Mouse (Mus musculus): ENCODE measurements around the gene Nlgn3. TPM values are rescaled to one million over a fixed set of nuclear protein-coding genes. Genes with fewer than 3 reads are reported as not detected.
A peak's percentile ranks its signal among the peaks of the same experiment; 100 is the strongest.
"Not testable (repeated sequence)": the region's sequence is repeated elsewhere in the genome, so short reads cannot be mapped to it uniquely, and the experiment has no call there.

Gene Nlgn3
- polyA plus RNA-seq, 1 experiment from 2014 or later: 55.3 TPM

DNA sequence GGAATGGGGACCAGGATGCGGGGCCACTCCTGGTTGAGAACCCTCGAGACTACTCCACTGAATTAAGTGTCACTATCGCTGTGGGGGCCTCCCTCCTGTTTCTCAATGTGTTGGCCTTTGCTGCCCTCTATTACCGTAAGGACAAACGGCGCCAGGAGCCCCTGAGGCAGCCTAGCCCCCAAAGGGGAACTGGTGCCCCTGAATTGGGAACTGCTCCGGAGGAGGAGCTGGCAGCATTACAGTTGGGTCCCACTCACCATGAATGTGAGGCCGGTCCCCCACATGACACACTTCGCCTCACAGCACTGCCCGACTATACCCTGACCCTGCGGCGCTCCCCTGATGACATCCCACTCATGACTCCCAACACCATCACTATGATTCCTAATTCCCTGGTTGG, 20.8 kb downstream of the Nlgn3 start:
- no peak overlapping the region for H3K27ac ChIP-seq (ENCODE audit: low read depth, low read length)
- WGBS: 91% methylated on average over 12 of the region's 12 CpGs
- no peak overlapping the region for H3K4me3 ChIP-seq (ENCODE audit: low read depth, low read length)
- no peaks in the 10 kb centered on the region for H3K4me1 ChIP-seq (ENCODE audit: control insufficient read depth, insufficient read depth, low read length)
- H3K9ac ChIP-seq (ENCODE audit: low read length): no peak overlapping the region
- no peaks in the 10 kb centered on the region for H3K9me3 ChIP-seq (replicated peaks; ENCODE audit: control insufficient read depth, low read length)
- no peak for DNase-seq (ENCODE audit: low spot score)
- peaks cover 25% of the 10 kb centered on the region; the same call in 1 of the 2 replicates for H3K36me3 ChIP-seq (ENCODE audit: control insufficient read depth, insufficient read depth, low read length)
- H3K4me2 ChIP-seq (ENCODE audit: low read length): no peak overlapping the region
- H3K27me3 ChIP-seq (replicated peaks; ENCODE audit: control insufficient read depth, insufficient read depth, low read length): no peaks in the 10 kb centered on the region
- ATAC-seq: no peak

DNA sequence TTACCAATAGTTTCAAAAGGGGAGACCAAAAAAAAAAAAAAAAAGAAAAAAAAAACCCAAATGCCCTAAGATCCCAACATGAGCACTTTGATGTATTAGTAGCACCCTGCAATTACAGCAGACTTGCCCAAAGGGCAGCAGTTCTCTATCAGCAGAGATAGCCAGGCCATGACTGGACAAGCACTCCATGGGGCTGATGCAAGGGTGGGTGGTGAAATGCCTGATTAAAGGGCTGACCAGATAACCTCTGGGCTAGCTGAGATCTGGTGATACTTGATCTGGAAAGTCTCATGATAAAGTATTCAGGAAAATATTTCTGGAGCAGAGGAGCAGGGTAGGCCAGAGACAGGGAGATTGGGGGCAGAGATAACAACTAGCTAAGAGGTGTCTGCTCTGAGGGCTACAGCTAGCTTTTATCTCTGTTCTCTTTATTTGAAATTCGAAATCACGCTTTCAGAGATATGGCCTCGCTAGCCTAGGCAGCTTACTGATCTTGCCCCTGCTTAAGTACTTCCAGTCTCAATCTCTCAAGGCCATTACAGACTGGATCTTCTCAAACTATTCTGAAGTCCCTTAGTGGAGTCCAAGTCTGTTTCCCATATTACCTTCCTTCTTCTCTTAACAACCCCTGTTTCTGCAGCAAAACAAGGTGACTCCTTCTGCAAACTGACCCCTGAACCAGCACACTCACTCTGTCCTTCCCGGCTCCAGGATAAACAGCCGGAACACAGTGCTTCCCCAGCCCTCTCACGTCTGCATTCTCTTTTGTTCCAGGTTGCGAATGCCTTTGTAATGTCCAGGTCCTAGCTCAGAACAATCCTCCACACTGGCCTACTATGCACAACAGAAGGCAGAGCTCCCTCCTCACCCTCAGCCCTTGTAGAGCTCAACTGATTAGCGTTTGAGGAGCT, 27.3 kb downstream of the Nlgn3 start:
- ATAC-seq (no peak), DNase-seq (ENCODE audit: low spot score) (no peak)
- Histone ChIP-seq H3K4me2 (ENCODE audit: low read length) (no peak overlapping the region), H3K4me3 (ENCODE audit: low read depth, low read length) (no peak overlapping the region), H3K36me3 (ENCODE audit: control insufficient read depth, insufficient read depth, low read length) (no peaks in the 10 kb centered on the region), H3K9ac (ENCODE audit: low read length) (no peak overlapping the region), H3K27ac (ENCODE audit: low read depth, low read length) (no peak overlapping the region), H3K27me3 (replicated peaks; ENCODE audit: control insufficient read depth, insufficient read depth, low read length) (no peaks in the 10 kb centered on the region), H3K9me3 (replicated peaks; ENCODE audit: control insufficient read depth, low read length) (no peaks in the 10 kb centered on the region), H3K4me1 (ENCODE audit: control insufficient read depth, insufficient read depth, low read length) (no peaks in the 10 kb centered on the region)
- 66% methylated on average over 8 of the region's 8 CpGs for WGBS

DNA sequence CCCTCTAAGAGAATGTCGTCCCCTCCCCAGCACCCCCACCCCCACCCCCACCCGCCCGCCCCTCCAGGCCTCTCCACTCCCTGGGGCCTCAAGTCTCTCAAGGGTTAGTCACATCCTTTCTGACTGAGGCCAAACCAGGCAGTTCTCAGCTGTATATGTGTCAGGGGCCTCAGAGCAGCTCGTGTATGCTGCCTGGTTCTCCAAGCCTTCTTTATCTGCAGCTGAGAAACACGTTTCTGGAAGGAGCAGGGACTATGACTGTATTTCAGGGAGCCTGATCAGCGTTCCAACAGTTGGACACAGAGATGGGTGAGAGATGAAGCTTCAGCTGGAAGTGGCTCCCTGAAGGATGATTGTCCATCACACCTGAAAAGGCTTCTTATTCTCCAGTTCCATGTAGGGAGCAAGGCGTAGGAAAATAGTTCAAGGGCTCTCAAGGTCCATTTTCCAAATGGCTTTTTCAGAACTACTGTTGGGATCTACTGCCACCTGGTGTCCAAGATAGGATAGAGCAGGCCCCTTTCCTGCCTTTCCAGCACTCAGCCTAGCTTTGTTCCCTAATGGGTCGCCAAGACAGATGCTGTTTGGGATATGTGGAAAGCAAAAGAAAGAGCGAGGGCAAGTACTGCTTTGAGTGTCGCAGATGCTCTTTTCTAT, 30.5 kb downstream of the Nlgn3 start:
- no peaks in the 10 kb centered on the region for H3K4me1 ChIP-seq (ENCODE audit: control insufficient read depth, insufficient read depth, low read length)
- no peaks in the 10 kb centered on the region for H3K27me3 ChIP-seq (replicated peaks; ENCODE audit: control insufficient read depth, insufficient read depth, low read length)
- 29% methylated on average over 10 of the region's 10 CpGs for WGBS
- H3K4me2 ChIP-seq (ENCODE audit: low read length): peak overlapping the region; percentile 25; the same call in 1 of the 2 replicates
- no peak overlapping the region for H3K9ac ChIP-seq (ENCODE audit: low read length)
- H3K36me3 ChIP-seq (ENCODE audit: control insufficient read depth, insufficient read depth, low read length): no peaks in the 10 kb centered on the region
- no peak overlapping the region for H3K27ac ChIP-seq (ENCODE audit: low read depth, low read length)
- no peaks in the 10 kb centered on the region for H3K9me3 ChIP-seq (replicated peaks; ENCODE audit: control insufficient read depth, low read length)
- DNase-seq (ENCODE audit: low spot score) (peak; percentile 84), ATAC-seq (no peak)
- H3K4me3 ChIP-seq (ENCODE audit: low read depth, low read length): no peak overlapping the region

DNA sequence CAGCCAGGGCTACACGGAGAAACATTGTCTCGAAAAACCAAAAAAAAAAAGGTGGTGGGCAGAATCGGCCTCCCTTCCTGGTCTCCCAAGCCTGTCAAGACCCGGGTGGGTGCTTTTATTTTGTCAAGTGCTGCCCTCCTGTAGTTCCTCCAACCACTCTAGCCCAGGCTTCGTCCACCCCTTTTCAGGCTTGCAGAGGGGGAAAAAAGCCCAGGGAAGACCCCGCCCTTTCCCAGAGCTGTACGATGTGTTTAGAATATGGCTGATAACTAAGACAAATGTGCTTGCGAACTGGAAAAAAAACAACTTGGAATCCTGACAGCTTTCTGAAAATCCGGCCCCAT, 33.0 kb downstream of the Nlgn3 start:
- H3K4me3 ChIP-seq (ENCODE audit: low read depth, low read length): peak overlapping the region; percentile 32
- WGBS: 50% methylated on average over 9 of the region's 9 CpGs
- H3K27ac ChIP-seq (ENCODE audit: low read depth, low read length): peak overlapping the region; percentile 92
- no peaks in the 10 kb centered on the region for H3K9me3 ChIP-seq (replicated peaks; ENCODE audit: control insufficient read depth, low read length)
- peak overlapping the region; percentile 52 for H3K9ac ChIP-seq (ENCODE audit: low read length)
- H3K27me3 ChIP-seq (replicated peaks; ENCODE audit: control insufficient read depth, insufficient read depth, low read length): no peaks in the 10 kb centered on the region
- H3K4me2 ChIP-seq (ENCODE audit: low read length): peak overlapping the region; percentile 49
- ATAC-seq (peak; percentile 40), DNase-seq (ENCODE audit: low spot score) (no peak)
- no peaks in the 10 kb centered on the region for H3K4me1 ChIP-seq (ENCODE audit: control insufficient read depth, insufficient read depth, low read length)
- no peaks in the 10 kb centered on the region for H3K36me3 ChIP-seq (ENCODE audit: control insufficient read depth, insufficient read depth, low read length)

DNA sequence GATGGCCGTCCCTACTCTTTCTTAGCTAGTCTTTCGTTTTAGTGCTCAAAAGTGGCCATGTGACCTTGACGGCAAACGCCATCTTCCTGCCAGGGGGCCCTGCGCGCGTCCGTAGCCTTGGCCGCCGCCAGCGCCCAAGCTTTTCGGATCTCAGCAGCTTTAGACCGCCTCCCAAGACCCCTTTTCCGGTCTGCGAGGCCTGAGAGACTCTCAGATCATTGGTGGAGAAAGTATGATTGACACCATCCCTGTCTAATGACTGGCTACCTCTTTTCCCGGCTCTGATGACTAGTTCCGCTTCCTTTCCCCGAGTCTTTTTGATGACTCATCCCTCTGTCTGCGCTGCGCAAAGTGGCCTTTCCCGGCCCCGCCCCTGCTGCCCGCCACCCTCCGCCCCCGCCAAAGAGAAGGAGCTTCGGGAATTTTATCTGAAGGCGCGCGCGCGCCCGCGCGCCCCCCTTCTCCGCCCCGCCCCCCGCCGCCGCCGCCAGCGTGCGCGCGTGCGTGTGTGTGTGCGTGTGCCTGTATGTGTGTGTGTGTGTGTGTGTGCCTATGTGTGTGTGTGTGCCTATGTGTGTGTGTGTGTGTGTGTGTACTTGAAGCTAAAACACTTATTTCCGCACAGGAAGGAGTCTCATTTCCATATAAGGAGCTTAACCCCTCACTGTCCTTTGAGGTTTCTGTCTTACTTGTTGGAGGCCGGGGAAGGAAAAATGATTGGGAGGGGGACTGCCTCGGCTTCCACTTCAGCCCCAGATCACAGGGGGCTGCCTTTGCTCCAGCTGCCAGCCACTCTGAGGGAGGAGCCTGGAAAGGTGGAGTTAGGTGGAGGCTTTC, 33.6 kb downstream of the Nlgn3 start:
- peak; percentile 97 for ATAC-seq

DNA sequence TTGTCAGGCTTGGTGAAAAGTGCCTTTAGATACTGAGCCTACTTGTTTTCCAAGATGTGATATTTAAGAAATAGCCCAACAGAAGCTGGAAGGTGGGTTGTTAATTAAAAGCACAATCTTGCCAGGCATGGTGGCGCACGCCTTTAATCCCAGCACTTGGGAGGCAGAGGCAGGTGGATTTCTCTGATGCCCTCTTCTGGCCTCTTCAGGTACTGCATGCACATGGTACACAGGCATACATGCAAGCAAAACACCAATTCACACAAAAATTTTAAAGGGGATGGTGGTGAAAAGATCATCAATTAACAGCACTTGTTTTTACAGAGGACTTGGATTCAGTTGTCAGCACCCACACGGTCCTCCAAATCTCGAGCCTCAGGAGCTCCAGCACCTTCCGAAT, 35.6 kb downstream of the Nlgn3 start:
- Histone ChIP-seq H3K9me3 (replicated peaks; ENCODE audit: control insufficient read depth, low read length) (no peaks in the 10 kb centered on the region), H3K27me3 (replicated peaks; ENCODE audit: control insufficient read depth, insufficient read depth, low read length) (no peaks in the 10 kb centered on the region), H3K4me1 (ENCODE audit: control insufficient read depth, insufficient read depth, low read length) (no peaks in the 10 kb centered on the region), H3K36me3 (ENCODE audit: control insufficient read depth, insufficient read depth, low read length) (no peaks in the 10 kb centered on the region), H3K27ac (ENCODE audit: low read depth, low read length) (no peak overlapping the region), H3K9ac (ENCODE audit: low read length) (no peak overlapping the region), H3K4me2 (ENCODE audit: low read length) (no peak overlapping the region), H3K4me3 (ENCODE audit: low read depth, low read length) (no peak overlapping the region)
- WGBS: 88% methylated on average over 5 of the region's 5 CpGs
- ATAC-seq: no peak
- DNase-seq (ENCODE audit: low spot score): no peak

More for the DNA sequence above, 33.6 kb downstream of the Nlgn3 start:
- 44% methylated on average over 49 of the region's 49 CpGs for WGBS
- no peaks in the 10 kb centered on the region for H3K4me1 ChIP-seq (ENCODE audit: control insufficient read depth, insufficient read depth, low read length)
- peak; percentile 97 for DNase-seq (ENCODE audit: low spot score)
- no peaks in the 10 kb centered on the region for H3K9me3 ChIP-seq (replicated peaks; ENCODE audit: control insufficient read depth, low read length)
- peak overlapping the region; percentile 92 for H3K27ac ChIP-seq (ENCODE audit: low read depth, low read length)
- no peaks in the 10 kb centered on the region for H3K36me3 ChIP-seq (ENCODE audit: control insufficient read depth, insufficient read depth, low read length)
- peak overlapping the region; percentile 51 for H3K4me2 ChIP-seq (ENCODE audit: low read length)
- H3K9ac ChIP-seq (ENCODE audit: low read length): peak overlapping the region; percentile 62
- peak overlapping the region; percentile 32 for H3K4me3 ChIP-seq (ENCODE audit: low read depth, low read length)
- H3K27me3 ChIP-seq (replicated peaks; ENCODE audit: control insufficient read depth, insufficient read depth, low read length): no peaks in the 10 kb centered on the region

DNA sequence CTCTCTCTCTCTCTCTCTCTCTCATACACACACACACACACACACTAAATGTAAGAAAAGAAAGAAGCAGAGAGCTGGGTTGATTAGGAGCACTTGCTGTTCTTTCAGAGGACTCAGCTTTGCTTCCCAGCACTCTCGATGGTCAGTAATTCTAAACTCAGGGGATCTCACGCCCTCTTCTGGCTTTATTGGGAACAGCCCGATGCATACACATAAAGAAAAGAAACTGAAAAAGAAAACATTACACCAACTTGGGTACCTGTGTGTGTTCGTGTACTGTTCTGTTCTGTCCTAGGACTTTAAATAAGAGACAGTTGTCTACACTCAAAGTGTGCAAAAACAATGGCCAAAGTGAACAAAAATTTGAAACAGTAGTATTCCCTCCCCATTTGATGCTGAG, 39.7 kb downstream of the Nlgn3 start:
- WGBS: 52% methylated on average over 4 of the region's 4 CpGs
- no peaks in the 10 kb centered on the region for H3K9me3 ChIP-seq (replicated peaks; ENCODE audit: control insufficient read depth, low read length)
- DNase-seq (ENCODE audit: low spot score): no peak
- no peak overlapping the region for H3K27ac ChIP-seq (ENCODE audit: low read depth, low read length)
- no peak overlapping the region for H3K9ac ChIP-seq (ENCODE audit: low read length)
- no peak overlapping the region for H3K4me2 ChIP-seq (ENCODE audit: low read length)
- H3K27me3 ChIP-seq (replicated peaks; ENCODE audit: control insufficient read depth, insufficient read depth, low read length): no peaks in the 10 kb centered on the region
- no peaks in the 10 kb centered on the region for H3K36me3 ChIP-seq (ENCODE audit: control insufficient read depth, insufficient read depth, low read length)
- no peak for ATAC-seq
- H3K4me3 ChIP-seq (ENCODE audit: low read depth, low read length): no peak overlapping the region
- no peaks in the 10 kb centered on the region for H3K4me1 ChIP-seq (ENCODE audit: control insufficient read depth, insufficient read depth, low read length)

DNA sequence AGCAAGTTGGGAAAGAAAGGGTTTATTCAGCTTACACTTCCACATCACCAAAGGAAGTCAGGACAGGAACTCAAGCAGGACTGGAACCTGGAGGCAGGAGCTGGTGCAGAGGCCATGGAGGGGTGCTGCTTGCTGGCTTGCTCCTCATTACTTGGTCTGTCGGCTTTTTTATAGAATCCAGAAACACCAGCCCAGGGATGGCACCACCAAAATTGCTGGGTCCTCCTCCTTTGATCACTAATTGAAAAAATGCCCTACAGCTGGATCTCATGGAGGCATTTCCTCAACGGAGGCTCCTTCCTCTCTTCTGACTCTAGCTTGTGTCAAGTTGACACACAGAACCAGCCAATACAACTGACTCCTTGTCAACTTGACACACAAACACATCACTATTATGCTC, 43.9 kb downstream of the Nlgn3 start:
- H3K9me3 ChIP-seq (replicated peaks; ENCODE audit: control insufficient read depth, low read length); H3K4me3 ChIP-seq (ENCODE audit: low read depth, low read length); ATAC-seq; H3K27me3 ChIP-seq (replicated peaks; ENCODE audit: control insufficient read depth, insufficient read depth, low read length); H3K36me3 ChIP-seq (ENCODE audit: control insufficient read depth, insufficient read depth, low read length); H3K4me2 ChIP-seq (ENCODE audit: low read length); H3K9ac ChIP-seq (ENCODE audit: low read length); H3K4me1 ChIP-seq (ENCODE audit: control insufficient read depth, insufficient read depth, low read length); DNase-seq (ENCODE audit: low spot score); H3K27ac ChIP-seq (ENCODE audit: low read depth, low read length): not testable (repeated sequence)
- 64% methylated on average over 2 of the region's 2 CpGs for WGBS

All from forebrain, embryonic 14.5 days (tissue).